Mouse (Mus musculus) heart, embryonic 14.5 days (tissue): Measurements from ENCODE around the gene Zfp786. TPM values are rescaled to one million over a fixed set of nuclear protein-coding genes. Genes with fewer than 3 reads are reported as not detected.
A peak's percentile ranks its signal among the peaks of the same experiment; 100 is the strongest.

Experiments
- ATAC-seq: fragments of 200-750 bp; cut with Nextera tagmentation; 2 replicates; pipeline ENCODE4 v1.8.0; 2017; ENCODE audit warnings: low read depth, moderate TSS enrichment; ENCODE audit not compliant: insufficient number of reproducible peaks, insufficient read depth, low FRiP score
- H3K27ac ChIP-seq, 2 experiments: fragments of 200-500 bp in 1 of 2; fragments of 300-500 bp in 1 of 2; sonication (generic) in 1 of 2; replicated peaks in 1 of 2; 2 replicates each; pipeline ENCODE4 v1.5.1; 2012 to 2014; ENCODE audit warnings: low read depth in 2 of 2, low read length in 2 of 2, control low read depth in 1 of 2, mild to moderate bottlenecking in 1 of 2, mixed read lengths in 1 of 2; ENCODE audit not compliant: control insufficient read depth in 1 of 2, insufficient read depth in 1 of 2
- H3K27me3 ChIP-seq: fragments of 300-500 bp; sonication (generic); 2 replicates; pipeline ENCODE4 v1.6.1; 2014; ENCODE audit warnings: mild to moderate bottlenecking, low read length, control low read depth; ENCODE audit not compliant: control insufficient read depth, insufficient read depth
- H3K36me3 ChIP-seq: fragments of 300-500 bp; sonication (generic); 2 replicates; pipeline ENCODE4 v1.6.1; 2014; ENCODE audit warnings: mild to moderate bottlenecking, control low read depth, low read length, mixed read lengths; ENCODE audit not compliant: control insufficient read depth, insufficient read depth
- H3K4me1 ChIP-seq, 2 experiments: fragments of 200-500 bp in 1 of 2; fragments of 300-500 bp in 1 of 2; sonication (generic) in 1 of 2; 2 replicates each; pipeline ENCODE4 v1.6.1; 2012 to 2014; ENCODE audit warnings: low read length in 2 of 2, control low read depth in 1 of 2, mixed read lengths in 1 of 2; ENCODE audit not compliant: control insufficient read depth in 2 of 2, insufficient read depth in 2 of 2
- H3K4me2 ChIP-seq: fragments of 300-500 bp; sonication (generic); 2 replicates; pipeline ENCODE4 v1.6.1; 2014; ENCODE audit warnings: mild to moderate bottlenecking, low read length
- H3K4me3 ChIP-seq, 2 experiments: fragments of 200-500 bp in 1 of 2; fragments of 300-500 bp in 1 of 2; sonication (generic) in 1 of 2; 2 replicates each; pipeline ENCODE4 v1.5.1; 2012 to 2014; ENCODE audit warnings: low read length in 2 of 2, mild to moderate bottlenecking in 2 of 2, control low read depth in 1 of 2, low read depth in 1 of 2, moderate library complexity in 1 of 2; ENCODE audit not compliant: control insufficient read depth in 1 of 2, insufficient read depth in 1 of 2
- H3K9ac ChIP-seq: fragments of 300-500 bp; sonication (generic); 2 replicates; pipeline ENCODE4 v1.6.1; 2014; ENCODE audit warnings: mild to moderate bottlenecking, low read length
- H3K9me3 ChIP-seq: fragments of 300-500 bp; sonication (generic); 2 replicates; pipeline ENCODE4 v1.6.1; 2016; ENCODE audit warnings: low read length, control low read depth; ENCODE audit not compliant: control insufficient read depth
- WGBS: fragments of 180-500 bp; shearing (Covaris S2); extraction: QIAGEN DNeasy Blood & Tissue Kit; methylation state at CpG from one replicate; pipeline ENCODE4 v1.1.7; 2014; 5-methylcytosine and 5-hydroxymethylcytosine counted together
- polyA plus RNA-seq: library from polyadenylated mRNA; unstranded; fragments of >200 nt; fragmentation: Nextera tagmentation; extraction: Ambion mirVana; gene quantifications from 2 replicates; pipeline ENCODE4 v1.2.1, GENCODE M21; 2014

Gene Zfp786
- polyA plus RNA-seq: 1.0 and 1.4 TPM in 2 replicates

- peak within 1 kb of the TSS; percentile 69 to 86 for H3K4me3 ChIP-seq
- H3K36me3 ChIP-seq: no peaks in the 10 kb centered on the region
- no peaks in the 10 kb centered on the region for H3K27me3 ChIP-seq
- H3K4me1 ChIP-seq: peaks cover 0 to 4% of the 10 kb centered on the region in 2 experiments; a peak in 2 of 4 replicates
- H3K27ac ChIP-seq: 0 out of 4 replicates have a peak within 1 kb of the TSS, but pooled peaks of 1 of the 2 experiments have one; percentile 25
- H3K4me2 ChIP-seq: peak within 1 kb of the TSS; percentile 80
- ATAC-seq: peak; percentile 79
- H3K9ac ChIP-seq: peak within 1 kb of the TSS; percentile 89
- WGBS: 2% methylated on average over 58 of the region's 64 CpGs
- H3K9me3 ChIP-seq: no peaks in the 10 kb centered on the region
Observed at GRCm38 (mm10) chr6:47830104-47831078, at the start of gene Zfp786. Zfp786 (minus strand) TSS chr6:47830867.

- no peak overlapping the region for H3K9ac ChIP-seq
- H3K4me1 ChIP-seq: peaks cover 6 to 15% of the 10 kb centered on the region in 2 experiments
- no peaks in the 10 kb centered on the region for H3K27me3 ChIP-seq
- no peak overlapping the region for H3K27ac ChIP-seq
- WGBS: 96% methylated on average over 10 of the region's 10 CpGs
- ATAC-seq: no peak
- no peak overlapping the region for H3K4me3 ChIP-seq
- H3K36me3 ChIP-seq: peaks cover 49% of the 10 kb centered on the region
- H3K4me2 ChIP-seq: no peak overlapping the region
- H3K9me3 ChIP-seq: no peaks in the 10 kb centered on the region
Observed at GRCm38 (mm10) chr6:47880166-47880565, 49.5 kb upstream of the Zfp786 start.

GRCm38 (mm10) chr6:47879049-47879716 lies 48.5 kb upstream of the Zfp786 start:
- peak overlapping the region; percentile 76 for H3K4me2 ChIP-seq
- peak overlapping the region in 1 of 2 experiments; percentile 76; a peak in 2 of 4 replicates for H3K4me3 ChIP-seq
- WGBS: 62% methylated on average over 4 of the region's 4 CpGs

GRCm38 (mm10) chr6:47878593-47878992 lies 47.9 kb upstream of the Zfp786 start:
- Histone ChIP-seq H3K27me3 (no peaks in the 10 kb centered on the region), H3K9ac (peak overlapping the region; percentile 89), H3K4me1 (peaks cover 6 to 15% of the 10 kb centered on the region in 2 experiments), H3K9me3 (no peaks in the 10 kb centered on the region), H3K4me3 (peak overlapping the region; percentile 76 to 97), H3K36me3 (peaks cover 35% of the 10 kb centered on the region), H3K4me2 (peak overlapping the region; percentile 76), H3K27ac (peak overlapping the region in 1 of 2 experiments; percentile 92; a peak in 1 of 4 replicates)
- no peak for ATAC-seq
- 47% methylated on average over 3 of the region's 3 CpGs for WGBS

More at GRCm38 (mm10) chr6:47879049-47879716, 48.5 kb upstream of the Zfp786 start:
- H3K36me3 ChIP-seq: peaks cover 41% of the 10 kb centered on the region
- no peak overlapping the region for H3K27ac ChIP-seq
- no peak for ATAC-seq
- H3K27me3 ChIP-seq: no peaks in the 10 kb centered on the region
- H3K9me3 ChIP-seq: no peaks in the 10 kb centered on the region
- H3K9ac ChIP-seq: peak overlapping the region; percentile 89
- H3K4me1 ChIP-seq: peaks cover 6 to 15% of the 10 kb centered on the region in 2 experiments

- H3K27me3 ChIP-seq: no peaks in the 10 kb centered on the region
- peaks cover 31% of the 10 kb centered on the region for H3K36me3 ChIP-seq
- peak overlapping the region; percentile 76 for H3K4me2 ChIP-seq
- no peaks in the 10 kb centered on the region for H3K9me3 ChIP-seq
- peak overlapping the region; percentile 60 to 92 for H3K27ac ChIP-seq
- peaks cover 6 to 15% of the 10 kb centered on the region in 2 experiments for H3K4me1 ChIP-seq
- ATAC-seq: no peak
- H3K9ac ChIP-seq: peak overlapping the region; percentile 89
- H3K4me3 ChIP-seq: peak overlapping the region; percentile 76 to 97
- 3% methylated on average over 11 of the region's 11 CpGs for WGBS
Observed at GRCm38 (mm10) chr6:47878133-47878514, 47.5 kb upstream of the Zfp786 start.

GRCm38 (mm10) chr6:47877461-47878132 lies 46.9 kb upstream of the Zfp786 start:
- peaks cover 25% of the 10 kb centered on the region for H3K36me3 ChIP-seq
- peaks cover 6 to 15% of the 10 kb centered on the region in 2 experiments for H3K4me1 ChIP-seq
- WGBS: under 1% methylated on average over 67 of the region's 71 CpGs

GRCm38 (mm10) chr6:47877058-47877457 lies 46.4 kb upstream of the Zfp786 start, which contains the start of gene Zfp282:
Zfp282 (plus strand) TSS chr6:47877204.
- 8% methylated on average over 9 of the region's 9 CpGs for WGBS

More at GRCm38 (mm10) chr6:47877461-47878132, 46.9 kb upstream of the Zfp786 start:
- peak overlapping the region; percentile 76 to 97 for H3K4me3 ChIP-seq
- peak overlapping the region; percentile 89 for H3K9ac ChIP-seq
- peak overlapping the region; percentile 92 to 97 for H3K27ac ChIP-seq
- H3K27me3 ChIP-seq: no peaks in the 10 kb centered on the region
- peak; percentile 89 for ATAC-seq
- H3K4me2 ChIP-seq: peak overlapping the region; percentile 76
- no peaks in the 10 kb centered on the region for H3K9me3 ChIP-seq

More at GRCm38 (mm10) chr6:47877058-47877457, 46.4 kb upstream of the Zfp786 start, which contains the start of gene Zfp282:
- no peaks in the 10 kb centered on the region for H3K27me3 ChIP-seq
- H3K4me2 ChIP-seq: peak within 1 kb of the TSS; percentile 76
- H3K4me1 ChIP-seq: peaks cover 6 to 15% of the 10 kb centered on the region in 2 experiments
- ATAC-seq: no peak
- peak within 1 kb of the TSS; percentile 92 to 97 for H3K27ac ChIP-seq
- peak within 1 kb of the TSS; percentile 76 to 97 for H3K4me3 ChIP-seq
- H3K36me3 ChIP-seq: peaks cover 20% of the 10 kb centered on the region
- no peaks in the 10 kb centered on the region for H3K9me3 ChIP-seq
- peak within 1 kb of the TSS; percentile 89 for H3K9ac ChIP-seq
